Mouse (Mus musculus): Measurements from ENCODE around the gene Svop. TPM values are rescaled to one million over a fixed set of nuclear protein-coding genes. Genes with fewer than 3 reads are reported as not detected.

Svop gene
- not detected in 2 replicates for polyA plus RNA-seq (2012; ENCODE audit: low replicate concordance)

GRCm38 (mm10) chr5:114091057-114091807, at the start of gene Svop:
TSS of gene Svop (minus strand) at chr5:114091570.

GRCm38 (mm10) chr5:114130211-114130605, 38.8 kb upstream of the Svop start, which contains the start of gene Ung:
TSS of gene Ung (plus strand) at chr5:114130386.

GRCm38 (mm10) chr5:114127374-114128349, 36.3 kb upstream of the Svop start, which contains the start of gene Alkbh2:
TSS of gene Alkbh2 (minus strand) at chr5:114128218.

GRCm38 (mm10) chr5:114065161-114065560, 26.2 kb downstream of the Svop start, which contains the start of gene Usp30:
TSS of gene Usp30 (plus strand) at chr5:114065461.

GRCm38 (mm10) chr5:114003542-114003941, 87.8 kb downstream of the Svop start, which contains the start of gene Dao:
TSS of gene Dao (plus strand) at chr5:114003703.

GRCm38 (mm10) chr5:113993487-113994465, 97.6 kb downstream of the Svop start, which contains the start of gene Ssh1:
TSS of gene Ssh1 (minus strand) at chr5:113993894.

Other genes with a start within 250 kb of the Svop start
- 33.7 and 39.1 TPM in 2 replicates for gene Coro1c, start 182.8 kb downstream of the Svop start, polyA plus RNA-seq (2012; ENCODE audit: low replicate concordance)
- 59.4 and 81.1 TPM in 2 replicates for gene Ssh1, start 97.7 kb downstream of the Svop start, polyA plus RNA-seq (2012; ENCODE audit: low replicate concordance)
- gene Dao, start 87.9 kb downstream of the Svop start, polyA plus RNA-seq (2012; ENCODE audit: low replicate concordance), result 0.34 and 1.1 TPM in 2 replicates
- gene Usp30, start 26.1 kb downstream of the Svop start, polyA plus RNA-seq (2012; ENCODE audit: low replicate concordance), result 10.3 and 11.3 TPM in 2 replicates
- 19.4 and 33.4 TPM in 2 replicates for gene Alkbh2, start 36.6 kb upstream of the Svop start, polyA plus RNA-seq (2012; ENCODE audit: low replicate concordance)
- gene Ung, start 38.8 kb upstream of the Svop start, polyA plus RNA-seq (2012; ENCODE audit: low replicate concordance), result 12.4 and 14.6 TPM in 2 replicates
- gene Acacb, start 55.0 kb upstream of the Svop start, polyA plus RNA-seq (2012; ENCODE audit: low replicate concordance), result 3.2 and 3.8 TPM in 2 replicates
- gene Foxn4, start 182.2 kb upstream of the Svop start, polyA plus RNA-seq (2012; ENCODE audit: low replicate concordance), result not detected in 2 replicates
- gene Myo1h, start 197.6 kb upstream of the Svop start, polyA plus RNA-seq (2012; ENCODE audit: low replicate concordance), result 0.89 and 1.0 TPM in 2 replicates